Mouse (Mus musculus) liver, adult 2 months (tissue): ENCODE measurements around the gene Galnt2.

Source experiments
- CTCF ChIP-seq: fragments of 200-500 bp; IDR thresholded peaks from 2 replicates; pipeline ENCODE4 v1.5.1; 2011; ENCODE audit warnings: low read depth, low read length, control low read depth
- POLR2A ChIP-seq: fragments of 200-500 bp; IDR thresholded peaks from 2 replicates; pipeline ENCODE4 v1.6.1; 2011; ENCODE audit warnings: low read length, control low read depth; ENCODE audit not compliant: insufficient read depth; ENCODE audit errors: extremely low read depth

GRCm38 (mm10) chr8:124318612-124319315 lies 87.6 kb downstream of the Galnt2 start:
- TF ChIP-seq CTCF: no peak
- TF ChIP-seq POLR2A: no peak
